ENCODE assay signal across 9 mouse cellular contexts in genomic region chr12:39956396-39956795, GRCm38 (mm10).
DNase-seq lines count a peak whose midpoint lies in the region; ATAC-seq lines count a peak whose summit lies in the region.
"Had no signal": no experiment of that assay in that cellular context is flagged by ENCODE, and none has a peak within 500 bp of the region (broad histone marks: within the 10 kb centered on the region; RNA-seq: fewer than 3 reads in every experiment).

No protein-coding gene starts in this region.

- DNase-seq in cerebellum, adult 11 months: peak; percentile 15
- peak; percentile 30 for DNase-seq in embryonic facial prominence, embryonic 11.5 days (ENCODE audit: low spot score)
- peak; percentile 77 for DNase-seq in heart, embryonic 10.5 days (ENCODE audit: low spot score)
- DNase-seq in kidney, adult 9 months: peak; percentile 17
- peak; percentile 66 for DNase-seq in right cerebral cortex, postnatal 4 days
- no peak for DNase-seq in thymus, postnatal 25 days
- DNase-seq: lung, embryonic 14.5 days had no signal

- H3K36me3 ChIP-seq in embryonic facial prominence, embryonic 11.5 days (replicated peaks; ENCODE audit: control insufficient read depth, insufficient read depth, low read depth, low read length): no peaks in the 10 kb centered on the region
- no peaks in the 10 kb centered on the region for H3K36me3 ChIP-seq in heart, embryonic 10.5 days
- no peaks in the 10 kb centered on the region for H3K36me3 ChIP-seq in midbrain, embryonic 12.5 days

- ATAC-seq in embryonic facial prominence, embryonic 11.5 days (replicated peaks; ENCODE audit: insufficient number of reproducible peaks, low FRiP score, low TSS enrichment, low read depth): peak; percentile 92
- peak; percentile 99 for ATAC-seq in midbrain, embryonic 12.5 days (ENCODE audit: low FRiP score, low read depth)
- no peak for ATAC-seq in megakaryocyte progenitor cell, adult 5-6 weeks (replicated peaks; ENCODE audit: poor library complexity)

- WGBS in embryonic facial prominence, embryonic 11.5 days: 44% methylated on average over 15 of the region's 15 CpGs
- 47% methylated on average over 15 of the region's 15 CpGs for WGBS in heart, embryonic 10.5 days
- WGBS in midbrain, embryonic 12.5 days: 16% methylated on average over 15 of the region's 15 CpGs

- no peak overlapping the region for H3K9ac ChIP-seq in embryonic facial prominence, embryonic 11.5 days (replicated peaks; ENCODE audit: low read length)
- no peak overlapping the region for H3K9ac ChIP-seq in midbrain, embryonic 12.5 days (replicated peaks)
- H3K9ac ChIP-seq: lung, embryonic 14.5 days had no signal

- H3K27me3 ChIP-seq in embryonic facial prominence, embryonic 11.5 days (ENCODE audit: control insufficient read depth, insufficient read depth, low read length): no peaks in the 10 kb centered on the region
- H3K27me3 ChIP-seq in heart, embryonic 10.5 days (ENCODE audit: insufficient read depth, poor library complexity, severe bottlenecking): no peaks in the 10 kb centered on the region
- H3K27me3 ChIP-seq in midbrain, embryonic 12.5 days: no peaks in the 10 kb centered on the region

- no peak overlapping the region for H3K4me3 ChIP-seq in embryonic facial prominence, embryonic 11.5 days (ENCODE audit: low read depth, low read length)
- H3K4me3 ChIP-seq in heart, embryonic 10.5 days: no peak overlapping the region
- H3K4me3 ChIP-seq in midbrain, embryonic 12.5 days: peak overlapping the region; percentile 21

- no peaks in the 10 kb centered on the region for H3K4me1 ChIP-seq in embryonic facial prominence, embryonic 11.5 days (ENCODE audit: control insufficient read depth, insufficient read depth, low read length)
- H3K4me1 ChIP-seq in heart, embryonic 10.5 days: no peaks in the 10 kb centered on the region
- H3K4me1 ChIP-seq in midbrain, embryonic 12.5 days: peaks cover 20% of the 10 kb centered on the region

- H3K27ac ChIP-seq in embryonic facial prominence, embryonic 11.5 days (replicated peaks; ENCODE audit: low read depth, low read length): no peak overlapping the region
- no peak overlapping the region for H3K27ac ChIP-seq in heart, embryonic 10.5 days
- H3K27ac ChIP-seq in midbrain, embryonic 12.5 days (replicated peaks): peak overlapping the region; percentile 68

- H3K9me3 ChIP-seq in embryonic facial prominence, embryonic 11.5 days (replicated peaks; ENCODE audit: control insufficient read depth, low read length): no peaks in the 10 kb centered on the region
- no peaks in the 10 kb centered on the region for H3K9me3 ChIP-seq in heart, embryonic 10.5 days
- H3K9me3 ChIP-seq in midbrain, embryonic 12.5 days: no peaks in the 10 kb centered on the region

- no peak overlapping the region for H3K4me2 ChIP-seq in embryonic facial prominence, embryonic 11.5 days (ENCODE audit: low read depth, low read length)
- H3K4me2 ChIP-seq in midbrain, embryonic 12.5 days (replicated peaks): peak overlapping the region; percentile 28
- H3K4me2 ChIP-seq: lung, embryonic 14.5 days had no signal
